Mouse (Mus musculus) neural tube, embryonic 13.5 days (tissue): ENCODE results near the gene Frs2. TPM values are rescaled to one million over a fixed set of nuclear protein-coding genes. Genes with fewer than 3 reads are reported as not detected.
"Not testable (repeated sequence)": the region's sequence is repeated elsewhere in the genome, so short reads cannot be mapped to it uniquely, and the experiment has no call there.

Experiments used
- ATAC-seq: fragments of 200-750 bp; cut with Nextera tagmentation; 2 replicates; pipeline ENCODE4 v1.8.0; 2017; ENCODE audit warnings: low read depth, mild to moderate bottlenecking, moderate TSS enrichment, moderate library complexity
- H3K27ac ChIP-seq: fragments of 300-500 bp; sonication (generic); replicated peaks from 2 replicates; pipeline ENCODE4 v1.5.1; 2015; ENCODE audit warnings: moderate library complexity, mild to moderate bottlenecking, inconsistent platforms
- H3K27me3 ChIP-seq: fragments of 300-500 bp; sonication (generic); 2 replicates; pipeline ENCODE4 v1.6.1; 2015; ENCODE audit warnings: mild to moderate bottlenecking, inconsistent platforms
- H3K36me3 ChIP-seq: fragments of 300-500 bp; sonication (generic); 2 replicates; pipeline ENCODE4 v1.6.1; 2015; ENCODE audit warnings: mild to moderate bottlenecking, inconsistent platforms
- H3K4me1 ChIP-seq: fragments of 300-500 bp; sonication (generic); replicated peaks from 2 replicates; pipeline ENCODE4 v1.6.1; 2015; ENCODE audit warnings: inconsistent platforms
- H3K4me2 ChIP-seq: fragments of 300-500 bp; sonication (generic); 2 replicates; pipeline ENCODE4 v1.6.1; 2015; ENCODE audit warnings: inconsistent platforms, mild to moderate bottlenecking, moderate library complexity
- H3K4me3 ChIP-seq: fragments of 300-500 bp; sonication (generic); 2 replicates; pipeline ENCODE4 v1.5.1; 2015; ENCODE audit warnings: mild to moderate bottlenecking, inconsistent platforms
- H3K9ac ChIP-seq: fragments of 300-500 bp; sonication (generic); 2 replicates; pipeline ENCODE4 v1.6.1; 2015; ENCODE audit warnings: moderate library complexity, mild to moderate bottlenecking, inconsistent platforms
- H3K9me3 ChIP-seq: fragments of 300-500 bp; sonication (generic); 2 replicates; pipeline ENCODE4 v1.6.1; 2016; ENCODE audit warnings: inconsistent platforms
- WGBS: fragments of 180-500 bp; shearing (Covaris S2); methylation state at CpG from one replicate; pipeline ENCODE4 v1.1.7; 2015; 5-methylcytosine and 5-hydroxymethylcytosine counted together
- polyA plus RNA-seq: library from polyadenylated mRNA; unstranded; fragments of >200 nt; fragmentation: Nextera tagmentation; extraction: Ambion mirVana; gene quantifications from 2 replicates; pipeline ENCODE4 v1.2.1, GENCODE M21; 2015

Frs2 gene
- polyA plus RNA-seq, 1 experiment from 2014 or later, result 20.9 TPM

GRCm38 (mm10) chr10:117049253-117049652 lies 99.1 kb downstream of the Frs2 start:
- H3K9ac ChIP-seq, result no peak overlapping the region
- H3K4me2 ChIP-seq, result no peak overlapping the region
- WGBS, result 77% methylated on average over 4 of the region's 4 CpGs
- peaks cover 14% of the 10 kb centered on the region for H3K4me1 ChIP-seq
- ATAC-seq, result no peak
- H3K27ac ChIP-seq, result no peak overlapping the region
- no peaks in the 10 kb centered on the region for H3K27me3 ChIP-seq
- H3K9me3 ChIP-seq, result no peaks in the 10 kb centered on the region
- H3K4me3 ChIP-seq, result no peak overlapping the region
- peaks cover 54% of the 10 kb centered on the region for H3K36me3 ChIP-seq

- Histone ChIP-seq H3K27ac (no peak within 1 kb of the TSS), H3K9ac (peak within 1 kb of the TSS; percentile 54; the same call in 1 of the 2 replicates), H3K4me3 (peak within 1 kb of the TSS; percentile 11), H3K4me2 (peak within 1 kb of the TSS; percentile 45), H3K36me3 (peaks cover 17% of the 10 kb centered on the region), H3K27me3 (no peaks in the 10 kb centered on the region), H3K9me3 (no peaks in the 10 kb centered on the region), H3K4me1 (peaks cover 14% of the 10 kb centered on the region)
- peak; percentile 40; the same call in 1 of the 2 replicates for ATAC-seq
- WGBS, result 36% methylated on average over 40 of the region's 40 CpGs
Measured at GRCm38 (mm10) chr10:117045175-117046056, 102.9 kb downstream of the Frs2 start, which contains the start of gene Lrrc10. Gene Lrrc10 (plus strand): TSS chr10:117045341.

GRCm38 (mm10) chr10:117043497-117044166 lies 104.7 kb downstream of the Frs2 start:
- H3K4me1 ChIP-seq, result peaks cover 14% of the 10 kb centered on the region
- not testable (repeated sequence) for H3K9me3 ChIP-seq, H3K4me3 ChIP-seq, H3K4me2 ChIP-seq, ATAC-seq, H3K9ac ChIP-seq, H3K36me3 ChIP-seq, H3K27ac ChIP-seq, H3K27me3 ChIP-seq
- 62% methylated on average over 14 of the region's 16 CpGs for WGBS

- 91% methylated on average over 14 of the region's 14 CpGs for WGBS
- no peak overlapping the region for H3K4me3 ChIP-seq
- H3K36me3 ChIP-seq, result no peaks in the 10 kb centered on the region
- no peaks in the 10 kb centered on the region for H3K9me3 ChIP-seq
- no peak overlapping the region for H3K9ac ChIP-seq
- no peak overlapping the region for H3K4me2 ChIP-seq
- no peak overlapping the region for H3K27ac ChIP-seq
- ATAC-seq, result no peak
- no peaks in the 10 kb centered on the region for H3K27me3 ChIP-seq
- H3K4me1 ChIP-seq, result peaks cover 14% of the 10 kb centered on the region
Measured at GRCm38 (mm10) chr10:117042295-117042694, 106.0 kb downstream of the Frs2 start.

GRCm38 (mm10) chr10:117040355-117040754 lies 108.0 kb downstream of the Frs2 start:
- Histone ChIP-seq H3K9me3 (no peaks in the 10 kb centered on the region), H3K4me2 (no peak overlapping the region), H3K9ac (no peak overlapping the region), H3K36me3 (no peaks in the 10 kb centered on the region), H3K27me3 (no peaks in the 10 kb centered on the region), H3K4me3 (no peak overlapping the region), H3K4me1 (peaks cover 4% of the 10 kb centered on the region), H3K27ac (no peak overlapping the region)
- ATAC-seq, result no peak
- 79% methylated on average over 6 of the region's 6 CpGs for WGBS

GRCm38 (mm10) chr10:117033785-117034184 lies 114.5 kb downstream of the Frs2 start:
- H3K36me3 ChIP-seq, result no peaks in the 10 kb centered on the region
- H3K27ac ChIP-seq, result no peak overlapping the region
- no peak overlapping the region for H3K9ac ChIP-seq
- H3K4me3 ChIP-seq, result no peak overlapping the region
- H3K4me2 ChIP-seq, result no peak overlapping the region
- ATAC-seq, result no peak
- H3K27me3 ChIP-seq, result no peaks in the 10 kb centered on the region
- H3K9me3 ChIP-seq, result no peaks in the 10 kb centered on the region
- H3K4me1 ChIP-seq, result peaks cover 5% of the 10 kb centered on the region
- WGBS, result 32% methylated on average over 8 of the region's 8 CpGs

GRCm38 (mm10) chr10:117031160-117031559 lies 117.2 kb downstream of the Frs2 start:
- Histone ChIP-seq H3K36me3 (no peaks in the 10 kb centered on the region), H3K27me3 (no peaks in the 10 kb centered on the region), H3K4me3 (no peak overlapping the region), H3K27ac (no peak overlapping the region), H3K4me1 (peaks cover 5% of the 10 kb centered on the region), H3K9ac (no peak overlapping the region), H3K4me2 (no peak overlapping the region), H3K9me3 (no peaks in the 10 kb centered on the region)
- ATAC-seq, result no peak
- WGBS, result 95% methylated on average over 3 of the region's 3 CpGs

- 76% methylated on average over 8 of the region's 8 CpGs for WGBS
- Histone ChIP-seq H3K9me3 (no peaks in the 10 kb centered on the region), H3K27ac (no peak overlapping the region), H3K4me1 (peaks cover 6% of the 10 kb centered on the region), H3K9ac (no peak overlapping the region), H3K4me3 (no peak overlapping the region), H3K27me3 (peaks cover 6% of the 10 kb centered on the region), H3K36me3 (no peaks in the 10 kb centered on the region), H3K4me2 (no peak overlapping the region)
- no peak for ATAC-seq
Measured at GRCm38 (mm10) chr10:117026176-117026575, 122.2 kb downstream of the Frs2 start.

- not testable (repeated sequence) for H3K27me3 ChIP-seq, H3K36me3 ChIP-seq, H3K27ac ChIP-seq, ATAC-seq, H3K9ac ChIP-seq, H3K9me3 ChIP-seq, H3K4me2 ChIP-seq, H3K4me3 ChIP-seq
- H3K4me1 ChIP-seq, result peaks cover 10% of the 10 kb centered on the region
Measured at GRCm38 (mm10) chr10:117025776-117026175, 122.6 kb downstream of the Frs2 start.

- Histone ChIP-seq H3K36me3 (no peaks in the 10 kb centered on the region), H3K4me2 (0 out of 2 replicates have a peak overlapping the region, but pooled peaks have one; percentile 21), H3K4me1 (peaks cover 12% of the 10 kb centered on the region), H3K9ac (no peak overlapping the region), H3K4me3 (no peak overlapping the region), H3K27ac (no peak overlapping the region), H3K27me3 (peaks cover 6% of the 10 kb centered on the region), H3K9me3 (no peaks in the 10 kb centered on the region)
- 63% methylated on average over 16 of the region's 16 CpGs for WGBS
- ATAC-seq, result no peak
Measured at GRCm38 (mm10) chr10:117023693-117024092, 124.6 kb downstream of the Frs2 start.

GRCm38 (mm10) chr10:117021020-117021754 lies 127.1 kb downstream of the Frs2 start:
- peak; percentile 40; the same call in 1 of the 2 replicates for ATAC-seq
- no peaks in the 10 kb centered on the region for H3K36me3 ChIP-seq
- no peaks in the 10 kb centered on the region for H3K9me3 ChIP-seq
- peaks cover 6% of the 10 kb centered on the region for H3K27me3 ChIP-seq
- no peak overlapping the region for H3K27ac ChIP-seq
- no peak overlapping the region for H3K9ac ChIP-seq
- no peak overlapping the region for H3K4me3 ChIP-seq
- no peak overlapping the region for H3K4me2 ChIP-seq
- whole genome bisulfite sequencing, result 17% methylated on average over 21 of the region's 21 CpGs
- H3K4me1 ChIP-seq, result peaks cover 20% of the 10 kb centered on the region
